Mouse (Mus musculus): ENCODE results near the gene Nup62cl.

Nup62cl gene

DNA sequence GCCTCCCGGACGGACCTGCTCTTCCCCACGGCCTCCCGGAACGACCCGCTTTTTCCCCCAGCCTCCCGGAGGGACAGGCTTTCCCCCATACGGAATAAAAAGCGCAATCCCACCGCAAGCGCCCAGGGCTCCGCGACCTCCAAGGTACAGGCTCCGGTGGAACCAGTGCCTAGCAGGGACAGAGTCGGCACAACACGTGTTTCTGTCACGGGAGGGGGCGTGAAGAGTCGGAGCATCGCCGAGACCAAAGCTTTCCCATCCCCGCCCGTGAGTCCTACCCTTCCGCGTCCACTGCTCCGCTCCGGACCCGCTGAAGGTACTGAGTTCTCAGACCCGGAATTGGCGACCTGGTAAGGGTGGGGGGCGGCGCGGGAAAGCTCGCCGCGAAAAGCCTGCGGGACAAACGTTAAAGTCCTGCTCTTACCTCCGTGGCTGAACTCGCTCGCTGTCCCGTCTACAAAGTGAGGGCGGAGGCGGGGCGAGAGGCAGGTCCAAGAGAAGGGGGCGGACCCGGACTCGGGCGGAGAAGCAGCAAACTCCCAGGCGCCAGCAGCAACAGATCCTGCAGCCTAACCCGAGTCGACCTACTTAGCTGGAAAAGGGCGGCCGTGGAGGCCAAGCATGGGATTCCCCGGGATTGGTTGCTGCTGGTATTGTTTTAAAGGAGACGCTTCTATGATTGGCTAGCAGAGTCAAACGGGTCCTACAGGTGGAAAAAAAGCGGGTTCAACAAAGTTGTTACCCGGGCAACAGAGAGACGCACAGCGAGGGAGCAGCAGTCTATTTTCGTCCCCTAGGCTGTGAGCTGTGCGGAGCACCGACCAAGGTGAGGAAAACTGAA is at the start of gene Nup62cl, which contains the start of gene Pih1h3b:
Gene Nup62cl (minus strand): TSS at position 578 of the 841 bp plus-strand sequence.
Gene Pih1h3b (plus strand): TSS at position 745 of the 841 bp plus-strand sequence.
- DNase-seq (ENCODE audit: inconsistent ontology term), result peak; percentile 61

DNA sequence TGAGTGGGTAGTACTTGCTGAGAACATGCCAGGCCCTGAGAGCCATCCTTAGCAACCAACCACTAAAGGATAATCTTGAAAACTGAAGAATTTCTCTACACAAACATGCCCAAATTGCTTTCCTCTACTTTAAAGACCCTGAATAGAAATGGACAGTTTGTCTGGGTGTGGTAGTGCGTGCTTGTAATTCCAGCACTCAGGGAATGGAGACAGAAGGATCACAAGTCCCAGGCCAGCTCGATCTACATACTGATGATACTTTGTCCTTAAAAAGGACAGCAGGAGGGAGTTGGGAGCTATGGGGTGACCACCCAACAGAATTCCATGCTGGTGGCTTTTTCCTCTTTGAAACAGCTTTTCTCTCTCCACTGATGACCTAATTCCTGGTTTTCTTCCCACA is 31.6 kb upstream of the Nup62cl start:
- no peak for DNase-seq (ENCODE audit: inconsistent ontology term)

DNA sequence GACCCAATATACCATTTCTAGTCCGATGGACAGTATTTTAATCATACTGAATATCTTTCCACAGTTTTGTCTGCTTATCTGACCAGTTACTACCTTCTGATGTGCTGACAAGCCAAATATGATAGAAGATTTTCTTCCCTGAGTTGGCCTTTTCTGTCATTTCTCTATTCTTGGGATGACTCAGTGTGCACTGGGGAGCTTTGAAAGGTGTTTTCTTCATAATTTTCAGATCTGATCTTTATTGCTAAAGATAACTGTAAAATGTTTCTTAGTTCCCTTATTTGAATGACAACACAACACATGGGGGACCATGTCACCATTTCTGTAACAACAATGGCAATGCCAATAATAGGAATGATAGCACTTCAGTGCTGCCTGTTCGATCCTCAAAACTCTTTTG is 20.0 kb upstream of the Nup62cl start:
- DNase-seq (ENCODE audit: inconsistent ontology term), result no peak

DNA sequence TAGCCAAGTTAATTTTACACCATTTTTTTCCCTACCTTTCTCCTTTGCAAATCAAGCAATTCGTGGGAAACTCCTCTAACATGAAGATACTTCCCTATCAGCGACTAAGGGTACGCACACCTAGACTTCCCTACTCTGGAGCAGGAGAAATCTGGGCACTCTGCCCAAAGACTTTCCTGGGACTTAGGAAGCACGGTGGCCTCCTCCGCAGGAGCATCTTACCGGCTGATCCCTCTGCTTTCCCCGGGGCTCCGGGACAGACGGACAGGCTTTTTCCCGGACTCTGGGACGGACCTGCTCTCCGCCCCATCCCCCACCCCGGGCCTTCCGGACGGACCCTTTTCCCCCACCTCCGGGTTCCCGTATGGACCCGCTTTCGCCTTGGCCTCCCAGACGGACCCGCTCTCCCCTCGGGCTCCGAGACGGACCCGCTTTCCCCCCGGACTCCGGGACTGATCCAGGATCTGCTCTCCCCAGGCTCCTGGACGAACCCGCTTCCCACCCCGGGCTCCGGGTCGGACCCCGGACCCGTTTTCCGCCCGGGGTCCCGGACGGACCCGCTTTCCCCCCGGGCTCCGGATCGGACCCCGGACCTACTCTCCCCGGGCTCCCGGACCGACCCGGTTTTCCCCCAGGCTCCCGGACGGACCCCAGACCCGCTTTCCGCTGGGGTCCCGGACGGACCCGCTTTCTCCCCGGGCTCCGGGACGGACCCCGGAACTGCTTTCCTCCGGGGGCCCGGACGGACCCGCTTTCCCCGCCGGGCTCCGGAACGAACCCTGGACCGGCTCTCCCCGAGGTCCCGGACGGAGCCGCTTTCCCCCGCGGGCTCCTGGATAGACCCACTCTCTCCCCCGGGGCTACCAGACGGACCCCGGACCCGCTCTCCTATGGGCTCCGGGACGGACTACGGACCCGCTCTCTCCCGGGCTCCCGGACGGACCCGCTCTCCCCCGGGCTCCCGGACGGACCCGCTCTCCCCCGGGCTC is 1.3 kb downstream of the Nup62cl start:
- DNase-seq (ENCODE audit: inconsistent ontology term), result no peak

DNA sequence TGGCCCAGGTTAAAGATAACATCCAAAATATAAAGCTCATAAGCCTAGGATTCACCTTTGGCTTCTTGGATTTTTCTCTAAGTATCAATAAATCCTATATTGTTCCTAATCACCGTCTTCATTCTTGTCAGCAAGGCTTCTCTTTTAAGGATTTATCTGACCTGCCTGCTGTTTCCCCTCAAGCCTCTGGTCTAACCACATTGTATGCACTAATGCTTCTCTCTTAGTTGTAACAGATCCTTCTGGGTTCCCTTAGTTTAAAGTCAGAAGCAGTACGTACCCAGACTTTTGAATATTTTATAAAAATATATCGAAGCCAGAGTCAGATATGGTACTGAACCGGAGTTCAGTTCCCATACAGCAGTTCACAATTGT is 63.8 kb downstream of the Nup62cl start:
- no peak for DNase-seq (ENCODE audit: inconsistent ontology term)

DNA sequence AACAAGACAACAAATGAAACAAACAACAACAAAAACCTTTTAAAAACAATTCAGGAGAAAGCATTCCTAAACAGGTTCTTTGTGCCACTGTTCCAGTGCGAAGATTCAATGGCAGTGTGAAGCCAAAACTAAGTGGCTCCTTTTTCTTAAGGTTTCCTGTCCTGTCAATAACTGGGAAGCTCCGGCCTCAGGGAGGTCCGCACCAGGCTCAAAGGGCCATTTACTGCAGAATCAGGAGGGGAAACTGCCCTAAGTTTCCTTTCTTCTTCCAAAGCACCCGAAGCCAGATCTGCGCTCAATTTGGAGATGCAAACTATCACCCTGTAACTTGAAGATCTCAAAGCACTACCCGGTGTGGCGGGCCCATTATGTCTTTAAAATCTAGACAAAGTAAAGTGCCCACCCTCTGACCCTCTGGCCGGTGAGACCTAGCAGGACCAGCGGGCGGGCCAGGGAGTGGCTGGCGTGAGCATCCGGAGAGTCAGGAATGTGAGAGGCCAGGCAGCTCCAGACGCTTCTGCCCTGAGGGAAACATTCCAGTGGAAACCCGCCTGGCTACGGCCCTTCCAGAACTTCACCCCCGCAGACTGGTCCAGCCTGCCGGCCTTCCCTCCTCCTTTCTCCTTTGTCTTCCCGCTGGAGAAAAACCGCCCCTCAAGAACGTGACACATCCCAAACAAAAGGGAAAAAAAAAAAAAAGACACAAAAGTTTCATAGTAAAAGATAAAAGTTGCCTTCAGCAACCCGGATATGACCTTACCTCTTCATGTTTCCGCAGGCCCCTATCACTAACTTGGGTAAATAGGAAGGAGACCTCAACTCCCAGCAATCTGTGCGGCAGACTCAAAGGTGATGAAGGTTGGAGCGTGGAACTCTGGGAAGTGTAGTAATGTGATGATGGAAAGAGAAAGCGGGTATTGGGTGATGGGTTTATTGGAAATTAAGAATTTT is 64.5 kb downstream of the Nup62cl start, which contains the start of gene Rbm41:
Gene Rbm41 (minus strand): TSS at position 856 of the 951 bp plus-strand sequence.
- DNase-seq (ENCODE audit: inconsistent ontology term), result peak; percentile 83

DNA sequence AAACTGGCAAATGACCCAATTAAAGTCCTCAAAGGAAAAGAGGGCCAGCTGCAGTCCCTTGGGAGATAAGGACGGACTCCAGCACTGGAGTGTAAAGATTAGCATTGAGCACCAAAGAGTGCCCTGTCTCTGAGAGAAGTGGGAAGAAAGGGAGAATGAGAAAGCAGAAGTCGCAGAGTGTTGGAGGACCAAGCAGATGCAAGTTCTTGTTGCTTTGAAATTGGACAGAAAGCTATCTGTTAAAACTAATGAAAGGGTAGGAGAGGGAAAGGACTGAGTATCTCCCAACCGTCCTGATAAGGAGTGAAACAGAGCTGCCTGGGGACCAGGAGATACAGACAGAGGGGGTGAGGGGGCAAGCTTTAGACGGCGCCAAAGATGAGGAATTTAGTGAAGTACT is 80.4 kb downstream of the Nup62cl start:
- DNase-seq (ENCODE audit: inconsistent ontology term), result no peak

Measured in Muller cell, postnatal 12 days (primary cell).